Mouse (Mus musculus): ENCODE data around the gene Peli2. TPM values are rescaled to one million over a fixed set of nuclear protein-coding genes. Genes with fewer than 3 reads are reported as not detected.

The Peli2 gene
- polyA plus RNA-seq, 3 experiments from 2014 or later, result 0.32 to 0.65 (median 0.47) TPM

DNA sequence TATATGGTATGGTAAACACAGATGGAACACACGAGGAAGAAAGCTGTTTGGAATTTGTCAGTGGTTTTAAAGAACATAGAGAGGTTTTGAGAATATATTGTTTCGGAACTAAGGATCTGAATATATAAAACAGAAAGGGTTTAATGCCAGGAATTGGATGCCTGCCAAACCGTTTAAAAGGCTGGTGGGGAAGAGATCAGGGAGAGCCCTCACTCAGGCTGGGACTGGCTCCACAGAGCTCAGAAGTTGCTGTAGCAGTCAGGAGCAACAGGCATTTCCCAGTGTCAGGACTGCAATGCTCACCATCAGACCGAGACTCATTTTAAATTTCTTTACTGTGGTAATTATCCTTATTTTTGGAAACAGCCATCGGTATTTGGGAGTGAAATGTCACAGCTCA, 76.2 kb downstream of the Peli2 start:
- no peak for ATAC-seq

DNA sequence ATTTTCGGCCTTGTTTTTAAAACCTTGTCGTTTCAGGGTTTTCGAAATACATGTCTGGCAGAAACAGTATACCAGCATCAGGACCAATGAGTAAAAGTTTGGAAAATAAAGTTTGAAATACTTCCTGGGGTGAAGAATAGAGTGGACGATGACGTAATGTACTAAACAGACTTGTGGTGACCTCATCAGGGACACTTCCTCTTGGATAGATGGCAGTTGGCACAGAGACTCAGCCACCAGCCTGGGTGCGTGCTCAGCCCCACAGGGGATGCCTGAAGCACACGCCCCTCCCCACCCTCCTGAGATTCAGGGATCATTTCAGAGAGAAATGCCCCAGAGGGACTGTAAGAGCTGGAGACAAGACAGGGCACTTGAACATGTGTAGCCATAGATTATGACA, 76.7 kb downstream of the Peli2 start:
- ATAC-seq, result no peak

DNA sequence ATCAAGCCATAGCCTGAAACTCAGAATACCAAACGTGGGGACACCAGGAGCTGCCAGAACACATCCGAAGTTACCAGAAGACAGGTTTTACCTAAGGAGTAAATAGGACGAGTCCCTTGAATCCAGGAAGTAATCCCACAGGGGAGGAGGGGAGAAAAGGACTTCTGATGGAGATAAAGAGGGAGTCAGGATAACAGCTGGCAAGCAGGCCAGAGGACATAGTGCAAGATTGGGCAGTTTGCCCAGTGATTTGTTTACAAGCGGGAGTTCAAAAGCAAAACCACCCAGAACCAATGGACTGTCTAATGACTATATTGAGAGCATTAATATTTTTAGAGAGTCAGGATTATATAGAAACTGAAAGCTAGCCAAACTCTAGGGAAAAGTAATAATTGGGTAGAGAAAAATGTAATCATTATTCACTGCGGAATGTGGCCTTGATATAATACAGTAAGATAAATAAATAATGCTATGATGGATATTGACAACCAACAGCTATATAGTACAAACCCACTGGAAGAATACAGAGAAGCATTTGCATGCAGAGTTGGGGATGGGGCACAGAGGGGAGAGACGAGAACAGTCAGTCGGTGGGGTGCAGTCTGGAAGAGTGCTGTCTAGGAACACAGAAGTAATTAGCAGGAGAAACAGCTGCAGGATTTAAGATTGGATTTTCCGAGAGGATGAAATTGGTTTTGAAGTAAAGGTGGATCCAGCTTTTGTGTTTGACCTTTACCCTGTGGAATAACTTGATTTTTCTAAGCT, 77.7 kb downstream of the Peli2 start:
- ATAC-seq, result no peak

DNA sequence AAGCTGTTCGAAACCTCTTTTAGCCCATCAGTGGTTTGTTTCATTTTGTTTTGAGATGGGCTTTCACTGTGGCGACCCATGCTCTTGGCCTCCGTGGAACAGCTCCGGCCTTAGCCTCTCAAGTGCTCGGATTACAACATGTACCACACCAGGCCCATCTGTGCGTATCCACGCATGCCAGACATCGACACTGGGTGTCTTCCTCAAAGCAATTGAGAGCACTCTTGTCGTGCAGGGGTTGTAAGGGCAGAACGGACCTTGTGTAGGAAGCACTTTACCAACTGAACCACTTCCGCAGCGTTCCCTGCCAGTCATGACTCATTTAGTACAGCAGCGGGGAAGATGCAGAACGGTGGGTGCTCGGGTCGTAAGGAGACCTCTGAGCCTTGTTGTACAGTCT, 78.3 kb downstream of the Peli2 start:
- peak; percentile 43 for ATAC-seq

GRCm38 (mm10) chr14:48199506-48199905, 78.9 kb downstream of the Peli2 start:
- ATAC-seq, result no peak

GRCm38 (mm10) chr14:48200291-48200690, 79.7 kb downstream of the Peli2 start:
- no peak for ATAC-seq

DNA sequence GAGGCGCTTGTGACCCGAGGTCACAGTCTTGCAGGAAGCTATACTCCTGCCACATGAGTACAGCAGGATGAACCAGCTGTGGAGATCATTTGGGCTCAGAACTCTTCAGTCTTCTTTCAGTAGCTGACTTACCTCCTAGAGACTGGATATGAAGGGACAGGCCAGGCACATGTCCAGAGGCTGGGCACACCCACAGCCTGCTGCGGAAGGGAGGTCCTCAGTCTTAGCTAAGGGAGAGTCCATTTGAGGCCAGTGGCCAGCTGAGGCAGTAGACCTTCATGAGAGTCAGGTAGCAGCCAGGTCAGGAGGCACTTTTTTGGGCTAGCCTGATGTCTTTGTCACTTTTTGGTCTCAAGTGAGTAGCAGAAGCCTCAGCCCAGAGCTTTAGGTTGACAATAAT, 80.2 kb downstream of the Peli2 start:
- no peak for ATAC-seq

- ATAC-seq, result no peak
Observed at GRCm38 (mm10) chr14:48201403-48201802, 80.8 kb downstream of the Peli2 start.

- ATAC-seq, result peak; percentile 54
Observed at GRCm38 (mm10) chr14:48202096-48203036, 81.7 kb downstream of the Peli2 start.

DNA sequence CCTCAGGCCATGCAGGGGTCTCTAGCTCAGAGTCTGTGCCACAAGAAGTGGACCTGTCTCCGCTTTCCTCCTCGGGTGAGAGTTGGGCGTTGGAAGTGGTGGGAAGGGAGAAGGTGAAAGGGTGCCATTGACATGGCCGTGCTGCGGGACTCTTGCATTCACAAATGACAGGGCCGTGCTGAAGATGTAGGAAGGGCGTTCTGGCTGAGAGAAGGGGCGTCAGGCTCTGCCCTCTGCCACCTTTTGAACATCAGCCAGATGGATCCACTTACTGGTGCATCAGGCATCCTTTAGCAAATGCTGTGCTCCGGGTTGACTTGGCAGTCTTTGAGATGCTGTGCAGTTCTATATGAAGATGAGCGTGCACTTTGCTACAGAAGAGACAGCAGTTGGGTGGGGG, 84.4 kb downstream of the Peli2 start:
- no peak for ATAC-seq

GRCm38 (mm10) chr14:48205635-48206034, 85.0 kb downstream of the Peli2 start:
- no peak for ATAC-seq

- no peak for ATAC-seq
Observed at GRCm38 (mm10) chr14:48207119-48207518, 86.5 kb downstream of the Peli2 start.

- no peak for ATAC-seq
Observed at GRCm38 (mm10) chr14:48207746-48208640, 87.4 kb downstream of the Peli2 start.

DNA sequence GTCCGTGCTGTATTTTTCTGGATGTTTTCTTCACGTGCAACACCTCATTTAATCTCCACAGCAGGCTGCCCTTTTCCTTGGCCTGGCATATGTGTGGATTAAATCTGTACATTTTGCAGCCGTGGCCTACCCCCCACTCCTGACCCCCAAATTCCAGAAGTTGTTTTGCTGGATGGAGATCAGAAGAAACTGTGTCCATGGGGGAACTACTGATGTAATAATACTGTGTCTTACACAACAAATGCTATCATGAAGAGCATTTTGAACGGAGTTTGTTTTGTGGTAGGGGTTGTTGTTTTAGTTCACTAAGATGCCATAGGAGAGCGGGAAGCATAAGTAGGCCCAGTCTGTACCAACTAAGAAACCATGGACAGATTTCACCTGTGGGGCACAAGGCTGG, 88.8 kb downstream of the Peli2 start:
- no peak for ATAC-seq

DNA sequence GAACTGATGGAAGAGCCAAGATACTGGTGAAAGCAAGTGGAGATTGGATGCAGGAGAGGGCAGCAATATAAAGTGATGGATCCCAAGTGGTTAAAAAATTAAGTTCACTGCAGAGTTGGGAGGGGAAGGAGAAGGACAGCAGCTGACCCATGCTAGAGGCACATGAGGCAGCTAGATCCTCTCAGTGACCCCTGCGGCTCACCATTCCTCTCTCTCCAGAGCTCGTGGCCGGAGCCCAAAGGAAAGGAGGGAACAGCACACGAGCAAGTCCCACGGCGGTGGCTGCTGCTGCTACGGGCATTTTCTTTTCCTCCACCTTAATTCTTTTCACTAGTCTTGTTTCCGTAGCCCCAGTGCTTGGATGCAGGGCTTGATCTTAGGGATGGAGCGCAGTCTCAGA, 89.5 kb downstream of the Peli2 start:
- ATAC-seq, result no peak

GRCm38 (mm10) chr14:48211526-48211925, 90.9 kb downstream of the Peli2 start:
- ATAC-seq, result no peak

GRCm38 (mm10) chr14:48212839-48213238, 92.2 kb downstream of the Peli2 start:
- no peak for ATAC-seq

DNA sequence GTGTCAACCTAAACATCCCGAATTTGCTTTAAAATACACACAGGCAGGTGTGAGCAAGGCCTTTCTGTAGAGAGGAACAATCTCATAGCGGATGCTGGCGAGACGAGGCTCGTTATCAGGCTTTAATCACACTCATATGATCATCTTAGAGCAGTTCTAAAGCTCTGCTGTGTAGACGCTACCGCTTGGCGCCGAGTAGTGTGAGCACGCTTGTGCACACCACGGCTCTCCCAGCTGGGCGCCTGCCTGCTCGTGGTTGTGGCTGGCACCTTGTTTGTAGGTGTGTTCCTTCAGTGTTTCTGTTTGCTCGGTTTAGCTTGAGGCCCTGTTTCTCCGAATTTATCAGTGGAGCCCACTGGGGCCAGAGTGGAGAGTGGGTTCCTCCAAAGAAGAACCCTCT, 93.0 kb downstream of the Peli2 start:
- no peak for ATAC-seq

DNA sequence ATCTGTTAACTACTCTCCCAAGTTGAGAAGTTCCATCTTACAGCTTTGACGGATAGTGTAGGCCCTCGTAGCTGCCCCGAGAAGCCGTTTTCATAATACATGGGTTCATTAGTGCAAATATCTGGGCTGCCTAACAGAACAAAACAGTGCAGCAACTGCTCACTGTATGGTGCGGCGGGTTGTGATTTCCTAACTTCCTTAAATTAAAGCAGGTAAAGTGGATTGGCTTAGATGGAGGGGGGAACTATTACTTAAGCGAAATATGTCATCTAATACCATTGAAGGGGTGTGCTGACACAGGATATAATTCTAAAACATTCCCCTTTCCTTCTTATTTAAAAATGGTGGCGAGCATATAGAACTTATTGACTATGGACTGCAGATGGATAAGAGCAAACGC, 101.4 kb downstream of the Peli2 start:
- ATAC-seq, result no peak

DNA sequence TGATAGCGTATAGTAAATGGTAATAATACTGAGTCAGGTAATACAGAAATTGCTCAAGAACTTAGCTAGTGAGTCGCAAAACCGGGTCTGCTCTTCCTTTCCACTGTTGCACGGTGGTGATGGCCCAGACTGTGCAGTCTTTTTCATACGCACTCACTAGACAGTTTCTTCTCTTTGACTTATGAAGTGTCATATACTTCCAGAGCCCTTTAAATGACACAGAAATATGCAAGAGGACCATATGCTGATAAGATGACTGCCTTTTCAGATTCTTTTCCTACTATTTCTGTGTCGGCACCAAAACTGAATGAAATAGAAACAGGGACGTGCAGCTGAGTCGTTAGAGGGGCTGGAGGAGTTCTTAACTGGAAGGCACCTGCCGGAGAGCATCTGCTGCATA, 102.1 kb downstream of the Peli2 start:
- no peak for ATAC-seq

DNA sequence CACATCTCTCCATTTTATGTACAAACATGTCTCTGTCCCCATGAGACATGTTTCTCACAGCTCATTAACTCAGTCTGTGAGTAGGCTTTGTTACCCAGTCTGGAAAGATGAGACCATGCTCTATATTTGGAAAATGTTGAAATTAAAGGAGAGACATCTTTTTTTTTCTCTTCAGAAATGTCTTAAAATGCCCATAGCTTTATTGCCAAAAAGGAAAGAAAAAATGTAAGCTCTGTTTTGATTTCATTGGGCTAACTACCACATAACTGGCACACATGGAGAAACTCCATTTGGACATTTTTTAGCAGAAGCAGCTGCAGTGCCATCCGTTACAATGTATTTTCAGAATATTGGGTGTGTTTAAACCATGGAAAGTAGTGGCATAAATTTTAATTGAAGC, 103.6 kb downstream of the Peli2 start:
- ATAC-seq, result no peak

- ATAC-seq, result no peak
Observed at GRCm38 (mm10) chr14:48224861-48225300, 104.3 kb downstream of the Peli2 start.

Data from inflammation-experienced regulatory T-cells, adult 6 months (primary cell).